Mouse (Mus musculus) liver, embryonic 11.5 days (tissue): ENCODE data around the gene Lyl1. TPM values are rescaled to one million over a fixed set of nuclear protein-coding genes. Genes with fewer than 3 reads are reported as not detected.

Experiments
- ATAC-seq: fragments of 200-750 bp; cut with Nextera tagmentation; replicated peaks from 2 replicates; pipeline ENCODE4 v1.8.0; 2017; ENCODE audit warnings: moderate number of reproducible peaks, mild to moderate bottlenecking, moderate TSS enrichment, moderate library complexity; ENCODE audit not compliant: low FRiP score
- DNase-seq: peaks from one replicate; pipeline ENCODE4 v3.0.0-alpha.2; 2017; ENCODE audit warnings: low spot score
- H3K27ac ChIP-seq: fragments of 300-500 bp; sonication (generic); 2 replicates; pipeline ENCODE4 v1.5.1; 2014; ENCODE audit warnings: mild to moderate bottlenecking, low read depth, low read length, control low read depth
- H3K27me3 ChIP-seq: fragments of 300-500 bp; sonication (generic); replicated peaks from 2 replicates; pipeline ENCODE4 v1.6.1; 2014; ENCODE audit warnings: low read length, mixed read lengths; ENCODE audit not compliant: control insufficient read depth, insufficient read depth
- H3K36me3 ChIP-seq: fragments of 300-500 bp; sonication (generic); 2 replicates; pipeline ENCODE4 v1.6.1; 2014; ENCODE audit warnings: mild to moderate bottlenecking, low read length, moderate library complexity, mixed read lengths; ENCODE audit not compliant: control insufficient read depth, insufficient read depth
- H3K4me1 ChIP-seq: fragments of 300-500 bp; sonication (generic); replicated peaks from 2 replicates; pipeline ENCODE4 v1.6.1; 2014; ENCODE audit warnings: low read length, mixed read lengths; ENCODE audit not compliant: control insufficient read depth, insufficient read depth
- H3K4me2 ChIP-seq: fragments of 300-500 bp; sonication (generic); 2 replicates; pipeline ENCODE4 v1.6.1; 2014; ENCODE audit warnings: mild to moderate bottlenecking, control low read depth, moderate library complexity
- H3K4me3 ChIP-seq: fragments of 300-500 bp; sonication (generic); 2 replicates; pipeline ENCODE4 v1.5.1; 2014; ENCODE audit warnings: low read depth, low read length, control low read depth
- H3K9ac ChIP-seq: fragments of 300-500 bp; sonication (generic); 2 replicates; pipeline ENCODE4 v1.6.1; 2014; ENCODE audit warnings: low read depth, low read length, control low read depth
- H3K9me3 ChIP-seq: fragments of 300-500 bp; sonication (generic); 2 replicates; pipeline ENCODE4 v1.6.1; 2016; ENCODE audit warnings: low read length, inconsistent platforms, mixed read lengths; ENCODE audit not compliant: control insufficient read depth
- WGBS: fragments of 180-500 bp; shearing (Covaris S2); extraction: QIAGEN DNeasy Blood & Tissue Kit; methylation state at CpG from one replicate; pipeline ENCODE4 v1.1.7; 2014; 5-methylcytosine and 5-hydroxymethylcytosine counted together
- polyA plus RNA-seq: library from polyadenylated mRNA; unstranded; fragments of >200 nt; fragmentation: Nextera tagmentation; extraction: Ambion mirVana; gene quantifications from 2 replicates; pipeline ENCODE4 v1.2.1, GENCODE M21; 2014

Lyl1 gene
- polyA plus RNA-seq, 1 experiment from 2014 or later = 68.6 TPM

DNA sequence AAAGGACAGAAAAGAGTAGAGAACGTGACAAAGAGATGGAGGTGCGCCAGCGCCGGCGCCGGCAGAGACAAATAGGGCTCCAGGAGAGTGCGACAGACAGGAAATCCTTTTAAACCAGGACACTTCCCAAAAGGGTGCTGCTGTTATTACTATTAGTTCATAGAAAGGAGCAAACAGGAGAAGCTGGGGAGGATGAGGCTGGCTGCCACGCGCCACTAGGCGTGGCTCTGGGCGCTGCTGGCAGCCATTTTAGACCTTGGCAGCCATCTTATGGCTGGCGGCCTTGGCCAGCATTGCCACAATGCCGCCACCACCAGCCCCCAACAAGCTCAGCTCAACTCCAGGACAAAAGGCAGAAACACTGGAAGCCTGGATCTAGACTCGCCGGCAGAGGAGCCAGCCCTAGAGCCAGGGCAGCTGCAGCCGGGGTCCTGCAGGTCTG is 28.7 kb downstream of the Lyl1 start:
- no peak for ATAC-seq
- Histone ChIP-seq H3K4me3 (peak overlapping the region; percentile 1; the same call in 1 of the 2 replicates), H3K27me3 (peaks cover 17% of the 10 kb centered on the region), H3K36me3 (no peaks in the 10 kb centered on the region; the same call in 1 of the 2 replicates), H3K9ac (peak overlapping the region; percentile 59), H3K9me3 (no peaks in the 10 kb centered on the region), H3K27ac (peak overlapping the region; percentile 99), H3K4me1 (peaks cover 81% of the 10 kb centered on the region), H3K4me2 (peak overlapping the region; percentile 55)
- WGBS = 81% methylated on average over 16 of the region's 16 CpGs
- DNase-seq = no peak

DNA sequence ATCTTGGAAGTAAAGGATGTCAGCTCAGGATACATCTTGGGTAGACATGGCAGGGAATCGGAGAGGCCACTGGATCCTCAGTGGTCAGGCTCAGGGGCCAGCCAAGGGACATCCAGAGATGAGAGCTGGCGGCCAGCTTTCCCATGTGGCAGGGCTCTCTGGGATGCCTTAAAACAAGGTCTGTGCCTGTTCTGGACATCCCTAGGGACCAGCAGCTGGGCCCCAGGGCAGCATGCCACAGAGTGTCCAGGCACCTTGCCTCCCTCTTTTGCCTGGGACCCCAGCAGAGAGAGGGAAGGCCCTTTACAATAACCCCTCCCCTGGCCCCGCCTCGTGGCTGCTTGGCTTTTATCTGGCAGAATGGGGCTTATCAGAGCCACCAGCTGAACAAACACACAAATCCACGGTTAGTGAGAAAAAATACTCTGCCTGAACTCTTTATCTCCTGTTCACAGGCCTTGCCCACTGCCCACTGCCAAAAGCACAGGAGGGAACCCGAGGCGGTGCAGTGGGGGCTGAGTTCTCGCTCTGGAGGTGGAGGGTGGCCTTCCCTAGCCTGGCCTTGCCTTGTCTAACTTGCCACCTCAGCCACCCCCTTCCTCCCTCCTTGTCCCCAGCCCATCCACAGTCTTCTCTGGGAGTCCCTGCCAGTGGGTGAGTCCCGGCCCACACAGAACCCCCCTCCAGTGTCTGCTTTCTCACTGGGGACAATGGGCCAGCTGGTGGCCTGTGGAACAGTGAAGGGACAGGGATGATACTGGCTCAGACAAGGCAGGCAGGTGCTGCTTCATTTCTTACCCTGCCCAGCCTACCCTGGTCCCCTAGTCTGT is 29.5 kb downstream of the Lyl1 start:
- no peaks in the 10 kb centered on the region for H3K9me3 ChIP-seq
- peak overlapping the region; percentile 1; the same call in 1 of the 2 replicates for H3K4me3 ChIP-seq
- peak; percentile 92 for ATAC-seq
- H3K27ac ChIP-seq = peak overlapping the region; percentile 99
- peak overlapping the region; percentile 55 for H3K4me2 ChIP-seq
- peak; percentile 82 for DNase-seq
- 22% methylated on average over 9 of the region's 9 CpGs for WGBS
- H3K9ac ChIP-seq = peak overlapping the region; percentile 59
- H3K27me3 ChIP-seq = peaks cover 21% of the 10 kb centered on the region
- no peaks in the 10 kb centered on the region; the same call in 1 of the 2 replicates for H3K36me3 ChIP-seq
- H3K4me1 ChIP-seq = peaks cover 73% of the 10 kb centered on the region

DNA sequence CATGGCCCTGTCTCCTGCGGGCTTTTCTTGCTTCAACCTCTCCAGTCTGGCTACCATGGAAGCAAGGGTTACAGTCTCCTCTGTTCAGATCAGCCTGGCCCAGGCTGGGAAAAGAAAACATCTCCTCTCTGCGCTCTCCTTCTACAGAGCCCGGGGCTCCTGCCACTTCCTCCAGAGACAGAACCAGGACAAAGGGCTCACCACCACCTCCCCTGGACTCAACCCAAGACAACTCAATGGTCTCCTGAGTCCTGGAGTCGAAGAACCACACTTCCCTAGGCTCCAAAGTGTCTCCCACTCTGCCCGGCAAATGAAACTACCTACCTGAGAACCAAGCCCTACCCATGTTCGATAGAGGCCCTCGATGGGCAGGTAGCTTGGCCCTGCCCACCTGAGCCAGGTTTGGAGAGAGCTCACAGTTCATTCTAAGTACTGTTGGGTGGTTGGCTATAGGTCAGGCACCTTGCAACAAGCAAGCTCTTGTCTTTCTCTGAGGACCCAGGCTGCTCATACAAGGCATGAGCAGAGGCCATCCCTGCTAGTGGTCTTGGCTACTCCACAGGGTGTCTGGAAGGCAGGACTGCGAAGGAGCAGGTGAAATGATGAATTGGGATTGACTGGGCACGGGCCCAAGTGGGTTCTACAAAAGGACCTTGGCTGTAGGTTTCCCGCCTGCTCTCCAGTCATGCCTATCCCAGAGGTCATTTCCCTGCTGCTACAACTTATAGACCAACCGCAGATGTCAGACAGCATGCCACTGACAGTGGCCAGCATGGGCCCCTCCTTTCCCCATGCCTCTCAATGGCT is 30.3 kb downstream of the Lyl1 start:
- Histone ChIP-seq H3K4me1 (peaks cover 65% of the 10 kb centered on the region), H3K4me2 (peak overlapping the region; percentile 55), H3K9me3 (no peaks in the 10 kb centered on the region), H3K27me3 (peaks cover 30% of the 10 kb centered on the region), H3K9ac (peak overlapping the region; percentile 59), H3K4me3 (peak overlapping the region; percentile 1; the same call in 1 of the 2 replicates), H3K36me3 (no peaks in the 10 kb centered on the region; the same call in 1 of the 2 replicates), H3K27ac (peak overlapping the region; percentile 99)
- ATAC-seq (no peak; the same call in 1 of the 2 replicates), DNase-seq (no peak)
- WGBS = 66% methylated on average over 11 of the region's 11 CpGs

DNA sequence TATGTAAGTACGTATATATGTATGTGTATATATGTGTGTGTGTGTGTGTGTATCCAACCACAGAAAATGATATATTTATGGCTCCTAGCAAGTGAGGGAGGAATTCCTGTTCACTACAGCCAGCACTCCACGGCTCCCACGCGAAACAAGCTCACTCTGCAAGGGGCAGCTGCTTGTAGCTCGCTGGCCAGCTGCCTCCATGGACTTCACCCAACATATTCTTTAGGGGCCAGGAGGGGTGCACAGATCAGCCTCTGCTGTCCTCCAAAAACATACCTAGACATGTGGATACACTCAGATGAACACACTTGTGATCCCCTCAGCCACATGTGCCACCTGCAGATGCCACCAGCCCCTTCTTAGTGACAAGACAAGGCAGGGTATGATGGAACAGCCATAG is 31.3 kb downstream of the Lyl1 start:
- Histone ChIP-seq H3K9me3 (no peaks in the 10 kb centered on the region), H3K4me3 (no peak overlapping the region), H3K9ac (peak overlapping the region; percentile 59; the same call in 1 of the 2 replicates), H3K36me3 (no peaks in the 10 kb centered on the region; the same call in 1 of the 2 replicates), H3K4me1 (peaks cover 58% of the 10 kb centered on the region), H3K27me3 (peaks cover 32% of the 10 kb centered on the region), H3K4me2 (no peak overlapping the region), H3K27ac (0 out of 2 replicates have a peak overlapping the region, but pooled peaks have one; percentile 99)
- WGBS = 80% methylated on average over 5 of the region's 5 CpGs
- no peak for ATAC-seq
- no peak for DNase-seq

DNA sequence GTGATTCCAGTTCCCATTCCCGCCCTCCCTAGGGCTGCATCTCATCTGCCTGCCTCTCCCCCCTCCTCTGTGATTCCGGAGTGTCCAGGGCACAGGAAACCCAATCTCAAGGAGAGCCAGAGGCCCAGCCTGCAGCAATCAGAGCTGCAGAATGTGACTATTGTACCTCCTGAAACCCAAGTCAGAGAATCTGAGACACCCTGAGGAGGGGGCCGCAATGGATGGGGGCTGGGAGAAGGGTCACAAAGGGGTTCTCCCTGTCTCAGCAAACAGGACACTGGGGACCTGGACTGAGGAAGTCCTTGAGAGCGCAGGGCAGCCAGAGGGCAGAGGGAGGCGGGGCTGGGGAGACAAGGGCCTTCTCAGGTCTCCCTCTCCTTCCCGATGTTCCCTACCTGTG is 31.7 kb downstream of the Lyl1 start:
- Histone ChIP-seq H3K4me2 (no peak overlapping the region), H3K4me1 (peaks cover 60% of the 10 kb centered on the region), H3K9me3 (no peaks in the 10 kb centered on the region), H3K27me3 (peaks cover 36% of the 10 kb centered on the region), H3K4me3 (no peak overlapping the region), H3K9ac (0 out of 2 replicates have a peak overlapping the region, but pooled peaks have one; percentile 12), H3K27ac (0 out of 2 replicates have a peak overlapping the region, but pooled peaks have one; percentile 8), H3K36me3 (no peaks in the 10 kb centered on the region)
- 47% methylated on average over 6 of the region's 6 CpGs for WGBS
- ATAC-seq = no peak
- DNase-seq = no peak

DNA sequence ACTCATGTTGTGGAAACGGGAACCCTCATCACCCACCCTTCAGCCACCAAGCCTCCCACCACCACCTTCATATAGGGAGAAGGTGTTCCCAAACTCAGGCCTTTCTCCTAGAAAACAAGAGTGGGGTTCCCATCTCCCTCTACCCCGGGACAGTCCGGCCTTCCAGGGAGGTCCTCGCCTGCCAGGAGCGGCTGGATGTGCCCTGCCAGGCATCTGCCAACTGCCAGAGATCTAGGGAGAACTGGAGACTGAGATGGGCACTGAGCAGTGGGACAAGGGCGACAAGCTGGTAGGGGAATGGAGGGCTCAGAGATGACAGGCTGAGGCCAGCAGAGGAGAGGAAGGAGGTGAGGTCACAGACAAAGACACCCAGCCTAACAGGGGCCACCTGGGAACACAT is 32.7 kb downstream of the Lyl1 start:
- no peak overlapping the region for H3K27ac ChIP-seq
- peaks cover 44% of the 10 kb centered on the region for H3K27me3 ChIP-seq
- no peak for DNase-seq
- no peak overlapping the region for H3K4me2 ChIP-seq
- no peaks in the 10 kb centered on the region for H3K36me3 ChIP-seq
- no peak overlapping the region for H3K4me3 ChIP-seq
- no peak overlapping the region for H3K9ac ChIP-seq
- WGBS = 84% methylated on average over 6 of the region's 6 CpGs
- ATAC-seq = no peak
- no peaks in the 10 kb centered on the region for H3K9me3 ChIP-seq
- H3K4me1 ChIP-seq = peaks cover 57% of the 10 kb centered on the region

DNA sequence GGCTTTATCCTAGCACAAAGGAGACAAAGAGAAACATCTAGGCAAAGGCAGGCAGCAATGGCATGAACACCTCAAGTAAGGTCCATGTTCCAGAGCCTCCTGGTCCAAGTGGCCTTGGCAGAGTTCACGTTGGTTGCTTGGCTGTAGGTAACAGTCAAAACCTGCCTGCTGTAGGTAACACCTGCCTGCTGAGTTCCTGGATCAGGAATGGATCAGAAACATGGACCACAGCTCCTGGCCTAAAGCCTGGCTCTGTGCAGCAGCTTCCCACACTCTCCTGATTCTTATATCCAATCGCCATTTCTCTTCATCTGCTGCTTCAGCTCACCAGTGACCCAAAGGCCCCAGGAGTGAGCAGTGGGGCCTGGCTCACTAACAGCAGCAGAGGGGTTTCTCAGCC is 33.4 kb downstream of the Lyl1 start:
- Histone ChIP-seq H3K4me3 (no peak overlapping the region), H3K9ac (no peak overlapping the region), H3K4me1 (peaks cover 50% of the 10 kb centered on the region), H3K36me3 (no peaks in the 10 kb centered on the region), H3K27me3 (peaks cover 51% of the 10 kb centered on the region), H3K27ac (no peak overlapping the region), H3K9me3 (no peaks in the 10 kb centered on the region), H3K4me2 (no peak overlapping the region)
- WGBS = 74% methylated on average over 2 of the region's 2 CpGs
- ATAC-seq = no peak
- no peak for DNase-seq

DNA sequence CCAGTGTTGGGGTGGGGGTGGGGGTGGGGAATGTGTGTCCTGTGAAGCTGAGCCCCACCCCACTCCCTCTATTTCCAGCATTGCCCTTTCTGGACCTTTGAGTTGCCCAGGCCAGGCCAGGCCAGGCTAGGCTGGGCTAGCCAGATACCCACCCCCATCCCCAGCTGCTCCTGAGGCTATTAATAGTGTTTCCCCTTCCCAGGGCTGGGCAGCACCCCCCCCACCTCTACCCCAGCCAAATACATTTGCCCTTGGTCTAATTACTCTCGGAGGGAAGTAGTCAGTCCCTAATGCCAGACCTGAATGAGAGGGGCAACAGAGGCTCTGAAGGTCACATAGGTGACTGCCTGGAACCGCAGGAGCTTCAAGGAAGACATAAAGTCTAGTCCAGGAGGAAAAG is 34.3 kb downstream of the Lyl1 start:
- Histone ChIP-seq H3K4me2 (no peak overlapping the region), H3K4me1 (peaks cover 45% of the 10 kb centered on the region), H3K27me3 (peaks cover 58% of the 10 kb centered on the region), H3K27ac (no peak overlapping the region), H3K9me3 (no peaks in the 10 kb centered on the region), H3K36me3 (no peaks in the 10 kb centered on the region), H3K9ac (no peak overlapping the region), H3K4me3 (no peak overlapping the region)
- no peak for ATAC-seq
- 55% methylated on average over 2 of the region's 2 CpGs for WGBS
- DNase-seq = no peak
